Mouse (Mus musculus) ovary, adult 2 months (tissue): ENCODE data around the gene Cmklr1. TPM values are rescaled to one million over a fixed set of nuclear protein-coding genes. Genes with fewer than 3 reads are reported as not detected.

ENCODE experiments used
- polyA plus RNA-seq: library from polyadenylated mRNA; depleted of rRNA; stranded (reverse); fragments of >200 nt; gene quantifications from 2 replicates; pipeline ENCODE4 v1.2.3, GENCODE M21; 2012; rRNA removed

Cmklr1 gene
- polyA plus RNA-seq = 58.3 and 69.4 TPM in 2 replicates

DNA sequence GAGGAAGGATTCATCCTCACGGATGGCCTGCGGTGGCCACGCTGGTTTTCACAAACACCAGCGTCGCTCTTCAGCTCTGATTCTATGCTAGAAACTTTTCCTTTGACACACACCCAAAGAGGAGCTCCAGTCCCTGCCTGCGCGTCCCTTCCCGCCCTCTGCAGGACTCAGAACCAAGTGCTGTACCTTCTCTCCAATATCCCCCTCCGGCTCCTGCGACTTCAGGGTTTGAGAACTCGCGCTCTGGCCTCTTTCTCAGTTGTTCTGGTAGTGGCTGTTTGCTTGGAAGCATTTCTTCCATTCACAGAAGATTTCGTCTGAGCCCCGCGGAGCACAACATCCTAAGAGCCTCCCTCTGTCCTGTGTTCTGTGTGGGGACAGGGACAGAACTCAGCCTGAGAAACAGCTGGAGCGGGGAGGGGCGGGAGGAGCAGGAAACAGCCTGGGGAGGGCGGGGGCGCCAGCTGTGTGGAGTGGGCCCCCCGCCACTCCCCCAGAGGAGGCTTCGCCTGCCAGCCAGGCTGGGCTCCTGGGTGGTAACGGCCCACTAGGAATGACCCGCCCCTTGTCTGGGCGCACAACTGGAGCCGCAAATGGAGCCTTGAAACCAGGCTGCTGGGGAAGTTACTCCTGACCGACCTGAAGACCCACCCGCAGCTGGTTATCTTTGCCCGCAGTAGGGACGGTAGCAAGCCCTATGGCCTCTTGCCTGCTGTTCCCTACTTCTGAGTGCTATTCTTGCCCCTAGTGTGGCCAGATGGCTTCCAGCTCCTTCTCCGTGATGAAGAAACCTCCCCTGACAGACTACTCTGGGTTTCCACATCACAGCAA is at the start of gene Cmklr1:
Gene Cmklr1, minus strand, starts transcription at position 392 of the 831 bp plus-strand sequence.

Other genes with a start within 250 kb of the Cmklr1 start
- 9.5 and 10.3 TPM in 2 replicates for gene Wscd2, start 160.1 kb downstream of the Cmklr1 start, polyA plus RNA-seq
- not detected in 2 replicates for gene 1700069L16Rik, start 74.3 kb upstream of the Cmklr1 start, polyA plus RNA-seq
- 8.4 and 9.3 TPM in 2 replicates for gene Ficd, start 85.4 kb upstream of the Cmklr1 start, polyA plus RNA-seq
- 28.6 and 31.6 TPM in 2 replicates for gene Sart3, start 122.1 kb upstream of the Cmklr1 start, polyA plus RNA-seq
- gene Iscu, start 122.3 kb upstream of the Cmklr1 start, polyA plus RNA-seq = 142 and 156 TPM in 2 replicates
- 40.9 and 48.6 TPM in 2 replicates for gene Tmem119, start 150.1 kb upstream of the Cmklr1 start, polyA plus RNA-seq
- gene Selplg, start 182.2 kb upstream of the Cmklr1 start, polyA plus RNA-seq = 25.6 and 26.6 TPM in 2 replicates